Mouse (Mus musculus) brain, embryonic 14.5 days (tissue): ENCODE measurements around the gene Tbc1d22a.

Experiments used
- CTCF ChIP-seq: fragments of 200-500 bp; IDR thresholded peaks from 2 replicates; pipeline ENCODE4 v1.5.1; 2012; ENCODE audit warnings: inconsistent platforms, mild to moderate bottlenecking, moderate library complexity, borderline replicate concordance; ENCODE audit not compliant: insufficient read depth, insufficient read length; ENCODE audit errors: extremely low read depth
- POLR2A ChIP-seq: fragments of 200-500 bp; IDR thresholded peaks from 2 replicates; pipeline ENCODE4 v1.6.1; 2012; ENCODE audit warnings: mild to moderate bottlenecking, inconsistent platforms, borderline replicate concordance; ENCODE audit not compliant: poor library complexity, insufficient read depth, insufficient read length, severe bottlenecking; ENCODE audit errors: extremely low read depth

DNA sequence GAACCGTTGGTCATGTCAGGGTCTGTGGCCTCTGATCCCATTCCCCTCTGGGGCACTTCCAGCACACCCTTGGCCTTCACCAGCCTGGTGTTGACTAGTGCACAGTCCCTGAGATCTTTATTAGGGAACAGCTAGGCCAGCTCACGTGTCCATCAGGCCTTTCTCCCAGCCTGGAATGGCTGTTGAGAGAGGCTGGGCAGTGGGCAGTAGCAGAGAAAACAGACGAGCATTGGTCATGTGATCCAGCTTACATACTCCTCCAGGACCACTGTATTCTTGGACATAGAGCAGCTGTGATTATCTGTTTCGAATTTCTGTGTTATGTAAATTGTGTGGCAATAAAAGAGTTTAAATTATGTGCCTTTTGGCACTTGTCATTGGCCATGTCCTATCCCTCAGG, 65.9 kb downstream of the Tbc1d22a start:
- TF ChIP-seq POLR2A (no peak), CTCF (no peak)
